Mouse (Mus musculus): ENCODE data around the gene Nemp2. TPM values are rescaled to one million over a fixed set of nuclear protein-coding genes. Genes with fewer than 3 reads are reported as not detected.

The Nemp2 gene
- 38.7 TPM for total RNA-seq (2023)

DNA sequence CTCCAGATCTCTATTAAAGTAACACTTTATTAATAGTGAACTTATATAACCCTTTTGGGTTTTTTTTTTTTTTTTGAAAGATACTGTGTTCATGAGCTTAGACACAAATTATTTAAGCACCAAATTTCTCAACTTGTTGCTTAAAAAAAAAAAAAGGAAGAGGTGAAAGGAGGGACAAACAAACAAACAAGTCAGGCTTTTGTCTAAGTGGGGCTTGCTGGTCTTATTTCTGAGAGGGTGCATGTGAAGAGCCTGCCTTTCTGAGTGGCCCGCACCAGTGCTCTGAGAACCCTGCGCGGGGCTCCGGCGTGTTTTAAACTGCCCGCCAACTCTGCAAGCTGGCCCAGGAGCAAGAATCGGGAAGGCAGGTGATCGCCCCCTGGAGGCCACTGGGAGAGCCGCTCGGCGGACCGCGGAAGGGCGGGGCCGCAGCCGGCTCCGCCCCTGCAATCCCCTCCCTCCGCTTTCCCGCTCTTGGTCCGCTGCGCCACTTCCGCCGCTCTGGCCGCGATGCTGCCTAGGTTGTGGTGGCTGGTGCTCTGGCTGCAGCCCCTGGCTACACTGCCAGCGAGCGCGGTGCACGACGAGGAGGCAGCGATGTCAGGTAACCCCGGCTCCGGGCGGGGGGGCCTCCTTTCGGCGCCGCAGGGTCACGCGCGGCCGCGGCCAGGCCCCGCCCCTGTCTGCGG, at the start of gene Nemp2:
Gene Nemp2 (plus strand): TSS at position 456 of the 689 bp plus-strand sequence.

Other genes starting within 250 kb of the Nemp2 start
- 48.0 TPM for gene Nab1, start 130.0 kb upstream of the Nemp2 start, total RNA-seq (2023)
- 22.8 TPM for gene Mfsd6, start 96.8 kb downstream of the Nemp2 start, total RNA-seq (2023)
- gene Inpp1, start 187.0 kb downstream of the Nemp2 start, total RNA-seq (2023): 59.3 TPM
- gene Hibch, start 214.2 kb downstream of the Nemp2 start, total RNA-seq (2023): 16.7 TPM